Mouse (Mus musculus): Measurements from ENCODE around the gene Cyp11a1. TPM values are rescaled to one million over a fixed set of nuclear protein-coding genes. Genes with fewer than 3 reads are reported as not detected.

Gene Cyp11a1
- polyA plus RNA-seq, 1 experiment from 2014 or later: 0.26 TPM

DNA sequence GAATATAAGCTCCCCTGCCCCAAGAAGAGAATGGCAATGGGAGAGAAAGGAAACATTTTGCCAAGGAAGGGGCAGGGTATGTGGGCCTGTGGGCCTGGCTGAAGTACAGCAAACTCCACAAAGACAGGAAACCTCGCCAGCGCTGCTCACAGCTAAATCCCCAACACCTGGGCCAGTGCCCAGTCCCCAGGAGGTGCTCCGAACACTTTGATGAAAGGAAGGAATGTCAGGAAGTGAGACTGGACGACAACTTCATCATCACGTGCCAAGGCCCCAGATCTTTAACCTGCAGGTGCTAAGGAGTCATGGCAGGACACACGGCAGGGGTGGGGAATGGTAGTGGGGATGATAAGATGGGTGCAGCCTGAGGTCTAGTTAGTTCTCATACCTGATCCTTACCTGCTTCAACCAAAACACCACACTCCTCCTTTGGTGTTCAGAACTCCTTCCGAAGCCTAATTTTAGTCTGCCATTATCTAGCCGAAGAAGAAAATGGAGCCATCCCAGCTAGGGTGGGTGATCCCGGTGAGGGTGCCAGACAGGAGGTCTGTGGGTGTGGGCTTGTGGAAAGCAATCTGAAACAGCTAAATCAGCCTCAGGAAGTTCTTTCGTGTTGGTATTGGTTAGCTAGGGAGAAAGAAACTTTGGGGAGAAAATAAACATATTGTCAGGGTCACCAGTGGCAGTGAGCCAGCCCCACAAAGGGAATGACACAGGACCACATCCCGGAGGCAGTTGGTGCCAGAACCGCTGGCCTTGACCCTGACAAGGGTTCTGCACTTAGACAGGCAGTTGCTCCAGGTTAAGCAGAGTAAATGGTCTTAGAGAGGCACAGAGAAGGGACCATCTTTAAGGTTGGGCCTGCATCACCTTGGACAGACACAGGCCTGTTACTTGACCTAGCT, 40.7 kb upstream of the Cyp11a1 start:
- H3K9me3 ChIP-seq (replicated peaks): no peaks in the 10 kb centered on the region
- H3K36me3 ChIP-seq: no peaks in the 10 kb centered on the region
- no peak overlapping the region for H3K4me3 ChIP-seq
- peaks cover 45% of the 10 kb centered on the region for H3K4me1 ChIP-seq
- no peaks in the 10 kb centered on the region for H3K27me3 ChIP-seq (ENCODE audit: low read depth, poor library complexity, severe bottlenecking)
- H3K27ac ChIP-seq: no peak overlapping the region; the same call in 1 of the 2 replicates
- DNase-seq (ENCODE audit: low spot score): no peak
- 71% methylated on average over 12 of the region's 12 CpGs for WGBS

DNA sequence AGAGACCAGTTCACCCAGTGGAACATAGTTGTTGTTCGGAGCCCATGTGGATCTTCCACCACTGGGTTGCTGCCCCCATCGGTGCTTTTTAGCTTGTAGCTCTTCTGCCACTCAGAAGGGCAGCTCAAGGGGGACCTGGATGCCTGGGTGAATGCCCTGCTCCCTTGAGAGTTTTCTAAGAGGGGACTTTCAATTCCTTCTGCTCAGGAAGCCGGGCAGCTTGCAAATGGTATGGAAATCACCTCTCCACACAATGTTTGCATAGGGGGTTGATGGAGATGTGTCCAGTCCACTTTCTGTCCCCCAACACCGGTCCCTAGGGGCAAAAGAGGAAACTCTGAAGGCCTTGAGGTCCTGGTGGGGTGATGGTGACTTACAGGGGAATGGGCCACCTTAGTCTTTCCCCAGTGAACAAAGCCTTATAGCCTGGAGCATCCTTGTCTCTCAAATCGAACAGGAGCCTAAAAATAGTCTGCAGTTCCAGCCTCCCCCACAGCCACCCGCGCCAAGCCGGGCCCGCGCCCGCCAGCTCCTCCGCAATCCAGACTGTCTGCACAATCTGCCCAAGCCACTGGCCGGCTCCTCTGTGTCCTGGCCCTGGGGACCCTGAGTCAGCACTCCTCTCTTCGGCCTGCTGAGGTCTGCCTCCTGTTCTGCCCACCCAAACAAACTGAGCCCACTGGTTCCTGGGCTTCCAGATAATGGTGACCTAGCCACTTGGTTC, 38.8 kb upstream of the Cyp11a1 start:
- H3K9me3 ChIP-seq (replicated peaks): no peaks in the 10 kb centered on the region
- 84% methylated on average over 14 of the region's 14 CpGs for WGBS
- no peaks in the 10 kb centered on the region for H3K27me3 ChIP-seq (ENCODE audit: low read depth, poor library complexity, severe bottlenecking)
- peaks cover 50% of the 10 kb centered on the region for H3K4me1 ChIP-seq
- DNase-seq (ENCODE audit: low spot score): no peak
- H3K27ac ChIP-seq: no peak overlapping the region
- no peak overlapping the region for H3K4me3 ChIP-seq
- H3K36me3 ChIP-seq: no peaks in the 10 kb centered on the region

DNA sequence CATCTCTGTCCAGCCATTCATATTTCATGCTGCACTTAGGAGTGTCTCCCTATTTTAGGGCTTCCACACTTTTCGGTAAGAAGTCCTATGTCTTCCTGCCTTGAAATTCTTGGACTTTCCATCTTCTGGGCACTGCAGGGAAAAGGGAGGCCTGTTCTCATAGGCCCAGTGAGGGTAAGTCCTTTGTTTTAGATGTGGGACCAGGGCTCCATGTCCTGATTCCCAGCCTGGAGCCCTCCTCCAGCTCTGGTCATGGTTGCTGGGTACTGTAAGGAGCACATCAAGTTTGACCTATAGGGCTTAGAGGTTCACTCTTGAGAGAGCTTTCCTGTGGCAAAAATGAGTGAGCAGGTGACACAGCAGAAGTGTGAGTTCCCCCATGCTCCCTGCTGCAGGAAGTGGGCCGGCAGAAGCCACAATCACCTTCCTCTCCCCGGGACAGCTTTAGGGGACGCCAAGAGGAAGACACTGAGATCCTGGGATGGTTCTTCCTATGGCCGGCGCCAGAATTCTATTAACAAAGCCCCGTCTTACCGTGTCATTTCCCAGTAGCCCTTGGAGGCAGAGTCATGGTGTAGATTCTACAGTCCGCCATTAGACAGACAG, 37.9 kb upstream of the Cyp11a1 start:
- H3K4me1 ChIP-seq: peaks cover 51% of the 10 kb centered on the region
- WGBS: 80% methylated on average over 9 of the region's 9 CpGs
- no peak overlapping the region for H3K4me3 ChIP-seq
- 0 out of 2 replicates have a peak overlapping the region, but pooled peaks have one; percentile 20 for H3K27ac ChIP-seq
- no peaks in the 10 kb centered on the region for H3K36me3 ChIP-seq
- H3K9me3 ChIP-seq (replicated peaks): no peaks in the 10 kb centered on the region
- no peak for DNase-seq (ENCODE audit: low spot score)
- no peaks in the 10 kb centered on the region for H3K27me3 ChIP-seq (ENCODE audit: low read depth, poor library complexity, severe bottlenecking)

DNA sequence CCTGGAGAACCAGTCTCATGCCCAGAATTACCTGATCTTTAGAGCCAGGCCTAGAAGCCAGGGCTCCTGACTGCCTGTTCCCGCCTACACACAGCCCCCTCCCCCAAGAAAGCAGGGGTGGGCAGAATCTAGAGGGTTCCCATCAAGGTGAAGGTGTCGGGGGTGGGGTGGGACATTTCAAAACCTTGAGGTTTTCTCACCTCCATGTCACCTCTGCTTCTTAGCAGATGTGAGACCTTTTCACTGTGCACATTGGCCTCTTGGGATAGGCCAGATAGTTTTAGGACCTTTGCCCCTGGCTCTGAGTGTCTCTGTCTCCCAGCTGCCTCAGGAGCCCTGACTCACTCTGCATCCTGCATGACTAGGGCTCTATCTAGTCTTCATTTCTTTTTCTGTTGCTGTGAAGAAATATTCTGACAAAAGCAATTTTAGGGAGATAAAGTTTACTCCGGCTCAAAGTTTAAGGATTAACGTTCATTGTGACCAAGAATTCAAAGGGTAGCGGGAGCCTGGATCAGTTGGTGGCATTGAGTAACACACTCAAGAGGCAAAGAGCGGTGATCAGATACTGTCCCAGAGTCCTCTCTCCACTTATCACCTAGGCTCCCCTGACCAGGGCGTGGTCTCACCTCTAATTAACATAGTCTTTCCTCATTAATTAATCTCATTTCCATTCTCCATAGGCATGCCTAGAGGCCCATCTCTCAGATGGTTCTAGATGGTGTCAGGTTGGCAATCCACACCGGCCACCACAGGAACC, 37.2 kb upstream of the Cyp11a1 start:
- peaks cover 58% of the 10 kb centered on the region for H3K4me1 ChIP-seq
- H3K4me3 ChIP-seq: no peak overlapping the region
- no peak for DNase-seq (ENCODE audit: low spot score)
- no peaks in the 10 kb centered on the region for H3K27me3 ChIP-seq (ENCODE audit: low read depth, poor library complexity, severe bottlenecking)
- H3K27ac ChIP-seq: 0 out of 2 replicates have a peak overlapping the region, but pooled peaks have one; percentile 20
- H3K9me3 ChIP-seq (replicated peaks): no peaks in the 10 kb centered on the region
- WGBS: 88% methylated on average over 8 of the region's 8 CpGs
- no peaks in the 10 kb centered on the region for H3K36me3 ChIP-seq

DNA sequence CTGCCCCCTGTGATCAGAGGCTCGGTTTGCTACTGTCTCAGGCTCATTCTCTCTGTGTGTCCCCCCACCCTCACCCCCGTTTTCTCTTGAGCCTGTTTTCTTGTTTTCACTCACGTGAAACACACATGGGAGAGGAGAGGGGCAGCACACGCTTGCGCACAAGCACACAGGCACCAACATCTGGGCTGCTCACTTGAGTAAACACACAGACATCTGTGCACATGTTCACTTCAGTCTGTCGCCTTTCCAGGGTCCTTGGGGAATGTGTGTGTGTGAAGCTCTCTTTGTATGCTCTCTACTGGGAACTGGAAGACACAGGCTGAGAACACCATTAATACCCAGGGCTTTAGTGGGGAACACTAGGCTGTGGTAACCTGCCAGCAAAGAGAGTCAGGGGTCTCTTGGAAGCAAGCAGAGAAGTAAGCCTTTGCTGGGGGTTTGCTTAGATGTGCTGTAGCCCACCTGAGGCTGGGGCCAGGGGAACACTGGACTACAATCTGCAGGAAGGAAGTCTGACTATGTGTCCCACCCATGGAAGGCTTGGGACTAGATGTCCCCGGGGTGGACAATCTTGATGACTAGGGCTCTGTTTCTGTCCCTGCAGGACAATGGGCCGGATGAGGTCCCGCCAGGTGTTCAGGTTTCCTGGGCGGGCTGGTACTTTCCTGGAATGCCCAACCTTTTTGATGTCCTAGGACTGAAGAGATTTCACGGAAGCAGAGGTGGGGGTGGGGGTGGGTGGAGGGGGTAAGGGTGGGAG, 36.3 kb upstream of the Cyp11a1 start:
- Histone ChIP-seq H3K4me3 (no peak overlapping the region), H3K27ac (peak overlapping the region; percentile 58), H3K9me3 (replicated peaks) (no peaks in the 10 kb centered on the region), H3K4me1 (peaks cover 61% of the 10 kb centered on the region), H3K36me3 (no peaks in the 10 kb centered on the region), H3K27me3 (ENCODE audit: low read depth, poor library complexity, severe bottlenecking) (no peaks in the 10 kb centered on the region)
- DNase-seq (ENCODE audit: low spot score): no peak
- WGBS: 78% methylated on average over 11 of the region's 11 CpGs

DNA sequence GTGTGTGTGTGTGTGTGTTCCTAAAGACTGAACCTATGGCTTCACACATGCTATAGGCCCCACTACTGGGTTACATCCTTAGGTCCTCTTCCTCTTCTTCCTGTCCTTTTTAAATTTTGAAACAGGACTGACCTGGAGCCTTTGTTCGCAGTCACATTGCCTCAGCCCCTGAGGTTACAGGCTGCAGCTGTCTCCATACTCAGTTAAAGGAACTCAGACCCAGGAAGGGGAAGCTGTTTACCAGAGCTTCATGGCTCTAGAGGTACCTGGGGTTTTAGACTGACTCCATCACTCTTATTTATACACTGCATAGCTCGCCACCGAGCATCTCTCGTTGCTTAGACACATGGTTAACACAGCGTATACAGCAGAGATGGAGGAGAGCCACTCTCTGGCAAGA, 34.8 kb upstream of the Cyp11a1 start:
- WGBS: 97% methylated on average over 5 of the region's 5 CpGs
- Histone ChIP-seq H3K27me3 (ENCODE audit: low read depth, poor library complexity, severe bottlenecking) (no peaks in the 10 kb centered on the region), H3K4me1 (peaks cover 49% of the 10 kb centered on the region), H3K36me3 (no peaks in the 10 kb centered on the region), H3K27ac (peak overlapping the region; percentile 89), H3K9me3 (replicated peaks) (no peaks in the 10 kb centered on the region), H3K4me3 (no peak overlapping the region)
- DNase-seq (ENCODE audit: low spot score): no peak

DNA sequence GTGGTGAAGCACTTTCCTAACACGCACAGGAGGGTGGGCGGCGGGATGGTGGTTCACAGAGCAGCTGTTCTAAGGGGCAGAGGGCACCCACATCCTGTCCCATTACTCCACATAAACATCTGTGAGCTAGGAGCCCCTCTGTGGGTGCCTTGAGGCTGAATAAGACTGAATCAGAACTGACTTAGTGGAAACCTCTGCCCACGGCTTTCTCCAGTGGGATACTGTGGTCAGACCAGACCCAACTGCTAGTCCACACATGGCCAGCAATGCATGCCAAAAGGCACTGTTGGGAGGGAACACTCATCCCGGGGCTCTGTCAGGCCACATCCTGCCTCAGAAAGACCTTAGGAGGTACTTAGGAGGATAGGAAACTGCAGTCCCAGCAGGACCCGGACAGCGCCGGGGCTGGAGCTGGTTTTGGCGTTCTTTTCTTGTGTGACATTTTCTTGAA, 34.0 kb upstream of the Cyp11a1 start:
- peak overlapping the region; percentile 89 for H3K27ac ChIP-seq
- no peaks in the 10 kb centered on the region for H3K36me3 ChIP-seq
- no peaks in the 10 kb centered on the region for H3K27me3 ChIP-seq (ENCODE audit: low read depth, poor library complexity, severe bottlenecking)
- DNase-seq (ENCODE audit: low spot score): peak; percentile 52
- no peaks in the 10 kb centered on the region for H3K9me3 ChIP-seq (replicated peaks)
- peak overlapping the region; percentile 12; the same call in 1 of the 2 replicates for H3K4me3 ChIP-seq
- WGBS: 69% methylated on average over 9 of the region's 9 CpGs
- peaks cover 49% of the 10 kb centered on the region for H3K4me1 ChIP-seq

DNA sequence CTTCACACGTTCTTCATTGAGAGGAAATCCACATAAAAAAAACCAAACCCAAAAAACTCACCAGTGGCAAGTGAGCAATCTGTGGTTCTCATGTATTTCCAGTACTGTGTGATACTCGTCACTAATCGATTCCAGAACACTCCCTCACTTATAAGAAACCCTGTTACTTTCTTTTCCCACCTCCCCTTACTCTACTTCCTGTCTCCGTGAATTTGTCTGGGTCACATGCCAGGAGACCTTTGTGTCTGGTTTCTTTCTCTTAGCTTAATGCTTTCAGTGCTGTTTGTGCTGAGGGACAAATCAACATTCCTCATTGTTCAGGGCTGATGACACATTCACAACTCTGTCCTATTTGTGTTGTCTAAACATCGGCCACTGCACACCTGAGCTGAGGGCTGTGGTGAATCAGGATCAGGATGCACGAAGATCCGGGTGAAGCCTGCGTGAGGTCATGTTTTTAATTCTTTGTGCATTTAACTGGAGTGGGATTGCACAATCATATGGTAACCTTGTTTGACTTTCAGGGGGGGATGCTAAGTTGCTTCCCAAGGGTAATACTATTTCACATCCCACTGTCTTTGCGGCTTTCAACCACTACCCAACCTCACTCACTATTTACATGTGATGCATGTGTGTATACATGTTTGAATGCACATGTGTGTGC, 33.3 kb upstream of the Cyp11a1 start:
- Histone ChIP-seq H3K4me1 (peaks cover 45% of the 10 kb centered on the region), H3K9me3 (replicated peaks) (no peaks in the 10 kb centered on the region), H3K27me3 (ENCODE audit: low read depth, poor library complexity, severe bottlenecking) (no peaks in the 10 kb centered on the region), H3K36me3 (no peaks in the 10 kb centered on the region), H3K4me3 (peak overlapping the region; percentile 12; the same call in 1 of the 2 replicates), H3K27ac (peak overlapping the region; percentile 89)
- DNase-seq (ENCODE audit: low spot score): no peak
- 54% methylated on average over 9 of the region's 9 CpGs for WGBS

DNA sequence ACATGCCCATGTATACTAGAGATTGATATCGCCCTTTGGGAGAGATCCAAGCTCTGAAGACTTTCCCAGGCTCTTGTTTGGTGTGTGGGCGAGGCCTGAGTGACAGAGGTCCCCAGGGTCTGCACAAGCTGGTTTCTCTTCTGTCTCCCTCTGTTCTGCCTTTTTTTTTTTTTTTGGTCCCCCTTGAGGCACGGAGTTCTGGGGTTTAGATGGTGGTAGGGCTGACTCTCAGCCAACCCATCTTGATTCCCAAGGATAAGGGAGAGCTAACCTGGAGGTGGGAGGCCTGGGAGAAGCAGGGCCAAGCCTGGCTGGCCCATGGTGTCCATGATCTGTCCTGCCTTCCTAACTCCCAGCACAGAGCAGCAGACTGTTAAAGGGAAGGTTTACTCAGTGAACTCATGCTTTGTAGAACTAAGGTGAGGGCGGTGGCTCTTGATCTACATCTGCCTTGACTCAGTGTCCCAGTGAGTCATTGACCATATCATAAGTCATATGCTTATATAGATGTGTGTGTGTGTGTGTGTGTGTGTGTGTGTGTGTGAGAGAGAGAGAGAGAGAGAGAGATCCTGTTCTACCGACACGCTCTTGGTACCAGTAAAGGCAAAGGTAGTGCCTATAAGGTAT, 32.7 kb upstream of the Cyp11a1 start:
- H3K36me3 ChIP-seq: no peaks in the 10 kb centered on the region
- no peaks in the 10 kb centered on the region for H3K27me3 ChIP-seq (ENCODE audit: low read depth, poor library complexity, severe bottlenecking)
- H3K9me3 ChIP-seq (replicated peaks): no peaks in the 10 kb centered on the region
- DNase-seq (ENCODE audit: low spot score): no peak
- 87% methylated on average over 6 of the region's 6 CpGs for WGBS
- no peak overlapping the region for H3K4me3 ChIP-seq
- H3K4me1 ChIP-seq: peaks cover 45% of the 10 kb centered on the region
- peak overlapping the region; percentile 89 for H3K27ac ChIP-seq

DNA sequence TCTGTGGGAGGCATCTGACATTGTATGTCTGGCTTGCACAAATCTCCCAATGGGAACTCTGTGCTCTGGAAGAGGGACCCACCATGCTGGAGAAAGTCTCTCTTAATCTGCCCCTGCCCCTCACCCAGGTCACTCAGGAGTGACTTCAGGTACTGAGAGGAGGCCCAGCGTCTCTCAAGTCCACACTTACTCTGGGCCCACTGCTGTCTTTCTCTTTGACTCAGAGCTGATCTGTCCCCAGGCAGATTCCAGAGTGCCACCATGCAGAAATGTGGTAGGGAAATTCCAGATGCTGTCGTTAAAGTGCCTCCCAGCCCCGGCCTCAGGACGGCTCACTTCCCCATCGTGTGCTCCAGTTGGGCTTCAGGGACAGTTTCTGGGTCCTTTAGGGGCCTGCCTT, 32.0 kb upstream of the Cyp11a1 start:
- WGBS: 63% methylated on average over 5 of the region's 5 CpGs
- Histone ChIP-seq H3K9me3 (replicated peaks) (no peaks in the 10 kb centered on the region), H3K4me1 (peaks cover 45% of the 10 kb centered on the region), H3K36me3 (no peaks in the 10 kb centered on the region), H3K27me3 (ENCODE audit: low read depth, poor library complexity, severe bottlenecking) (peaks cover 3% of the 10 kb centered on the region; the same call in 1 of the 2 replicates), H3K27ac (peak overlapping the region; percentile 59), H3K4me3 (no peak overlapping the region)
- DNase-seq (ENCODE audit: low spot score): no peak

DNA sequence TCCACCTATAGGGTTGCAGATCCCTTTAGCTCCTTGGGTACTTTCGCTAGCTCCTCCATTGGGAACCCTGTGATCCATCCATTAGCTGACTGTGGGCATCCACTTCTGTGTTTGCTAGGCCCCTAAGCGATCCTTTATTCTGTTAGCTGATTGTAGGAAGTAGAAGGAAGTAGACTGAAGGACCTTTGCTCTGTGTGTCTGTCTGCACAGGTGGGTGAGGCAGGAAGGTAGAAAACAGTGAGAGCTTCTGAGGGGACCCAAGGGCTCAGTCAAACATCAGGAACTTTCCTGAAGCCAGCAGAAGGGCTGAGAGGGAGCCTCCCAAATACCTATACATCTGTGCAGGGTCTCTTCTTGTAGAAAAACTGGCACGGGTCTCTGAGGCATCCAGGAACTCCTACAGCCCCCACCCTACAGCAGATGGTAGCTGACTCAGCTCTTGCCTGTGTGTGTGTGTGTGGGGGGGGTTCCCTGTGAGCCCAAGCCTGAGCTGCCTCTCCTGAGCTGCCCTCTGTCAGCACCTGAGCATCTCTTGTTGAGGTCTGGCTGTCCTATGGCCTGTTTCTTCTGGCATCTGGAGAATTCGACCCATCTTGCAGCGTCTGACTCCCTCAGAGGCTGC, 30.9 kb upstream of the Cyp11a1 start:
- WGBS: 86% methylated on average over 5 of the region's 5 CpGs
- H3K27ac ChIP-seq: peak overlapping the region; percentile 57; the same call in 1 of the 2 replicates
- peaks cover 36% of the 10 kb centered on the region for H3K4me1 ChIP-seq
- H3K9me3 ChIP-seq (replicated peaks): no peaks in the 10 kb centered on the region
- DNase-seq (ENCODE audit: low spot score): no peak
- H3K4me3 ChIP-seq: no peak overlapping the region
- no peaks in the 10 kb centered on the region for H3K36me3 ChIP-seq
- H3K27me3 ChIP-seq (ENCODE audit: low read depth, poor library complexity, severe bottlenecking): peaks cover 3% of the 10 kb centered on the region; the same call in 1 of the 2 replicates
